Mouse (Mus musculus): Measurements from ENCODE around the gene Fgd3.

DNA sequence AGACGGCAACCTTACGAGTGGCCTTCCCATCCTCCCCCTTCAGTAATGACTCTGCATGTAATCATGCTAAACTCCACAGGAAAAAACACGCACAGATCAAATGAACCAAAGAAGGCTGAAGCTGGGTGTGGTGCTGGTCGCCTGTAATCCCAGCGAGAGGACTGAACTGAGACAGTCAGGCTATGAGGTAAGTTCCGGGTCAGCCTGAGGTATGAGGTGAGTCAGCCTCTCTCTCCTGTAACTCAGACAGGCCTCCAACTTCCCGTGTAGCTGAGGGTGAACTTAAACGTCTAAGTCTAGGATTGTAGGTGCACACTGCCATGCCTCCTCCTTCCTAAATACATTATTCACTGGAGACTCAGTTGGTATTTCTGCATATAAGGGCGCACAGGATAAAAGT, 26.0 kb downstream of the Fgd3 start:
- no peak for TF ChIP-seq POLR2A (IDR thresholded peaks at IDR 0.05; ENCODE audit: low read depth, low read length)
- TF ChIP-seq CTCF (conservative IDR thresholded peaks at IDR 0.05; ENCODE audit: insufficient read depth, insufficient read length, low read depth, low read length): no peak
